Mouse (Mus musculus): ENCODE measurements at regions not wholly inside any gene's neighbourhood (a gene's known extent, or its start where the extent isn't known, plus 50 kb on each side); places are given as distances from the start of the nearest gene placed in this dataset.

DNA sequence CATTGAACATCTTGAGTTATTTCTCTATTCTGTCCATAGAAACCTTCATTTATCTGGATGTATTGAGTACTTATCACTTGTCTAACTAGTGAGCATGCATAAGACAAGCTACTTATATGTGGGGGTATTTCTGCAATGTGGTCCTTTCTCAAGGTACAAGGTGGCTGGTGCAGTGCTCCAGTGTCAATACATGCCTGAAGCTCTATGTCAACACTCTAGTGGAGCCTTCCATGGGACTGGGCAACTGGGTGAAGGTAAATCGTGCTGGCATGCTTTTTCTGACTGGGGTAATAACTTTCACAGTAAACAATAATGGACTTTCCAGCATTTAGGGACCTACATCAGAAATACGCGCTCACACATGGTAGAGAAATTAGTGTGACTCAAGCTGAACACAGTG lies 750.9 kb downstream of the 1700064H15Rik start:
- TF ChIP-seq CTCF (IDR thresholded peaks at IDR 0.05; ENCODE audit: extremely low read depth, insufficient read depth, insufficient read length, insufficient replicate concordance), result no peak
- TF ChIP-seq POLR2A (IDR thresholded peaks at IDR 0.05; ENCODE audit: low read depth, low read length), result no peak

All from spleen, adult 2 months (tissue).